ENCODE assay signal across 9 mouse cellular contexts in genomic region chr2:25913247-25913646, GRCm38 (mm10). TPM values are rescaled to one million over a fixed set of nuclear protein-coding genes. Genes with fewer than 3 reads are reported as not detected.
DNase-seq lines count a peak whose midpoint lies in the region; ATAC-seq lines count a peak whose summit lies in the region.
"Had no signal": no experiment of that assay in that cellular context is flagged by ENCODE, and none has a peak within 500 bp of the region (broad histone marks: within the 10 kb centered on the region; RNA-seq: fewer than 3 reads in every experiment).

No protein-coding gene starts in this region.

- no peak overlapping the region for H3K4me2 ChIP-seq in forebrain, embryonic 15.5 days (replicated peaks)
- no peak overlapping the region for H3K4me2 ChIP-seq in hindbrain, embryonic 16.5 days (ENCODE audit: low read length)
- H3K4me2 ChIP-seq: embryonic facial prominence, embryonic 12.5 days had no signal

- no peaks in the 10 kb centered on the region for H3K36me3 ChIP-seq in forebrain, embryonic 15.5 days
- H3K36me3 ChIP-seq in hindbrain, embryonic 16.5 days (ENCODE audit: control insufficient read depth, insufficient read depth, low read length), result no peaks in the 10 kb centered on the region
- H3K36me3 ChIP-seq: embryonic facial prominence, embryonic 12.5 days had no signal

- H3K27me3 ChIP-seq in forebrain, embryonic 15.5 days, result no peaks in the 10 kb centered on the region
- no peaks in the 10 kb centered on the region for H3K27me3 ChIP-seq in hindbrain, embryonic 16.5 days (replicated peaks; ENCODE audit: control insufficient read depth, insufficient read depth, low read length)
- H3K27me3 ChIP-seq: embryonic facial prominence, embryonic 12.5 days had no signal

- no peak overlapping the region for H3K4me3 ChIP-seq in forebrain, embryonic 15.5 days
- H3K4me3 ChIP-seq in hindbrain, embryonic 16.5 days (ENCODE audit: low read length), result no peak overlapping the region
- H3K4me3 ChIP-seq: embryonic facial prominence, embryonic 12.5 days had no signal

- H3K9me3 ChIP-seq in forebrain, embryonic 15.5 days, result no peaks in the 10 kb centered on the region
- H3K9me3 ChIP-seq in hindbrain, embryonic 16.5 days (ENCODE audit: control insufficient read depth, low read length), result no peaks in the 10 kb centered on the region
- H3K9me3 ChIP-seq: embryonic facial prominence, embryonic 12.5 days had no signal

- DNase-seq in adrenal gland, postnatal 10 days, result peak; percentile 22
- no peak for DNase-seq in adrenal gland, adult 8-10 months
- DNase-seq in left cerebral cortex, postnatal 14 days (ENCODE audit: low spot score in 2 of 2), result peak; percentile 59 to 62
- no peak for DNase-seq in left cerebral cortex, postnatal 10 days (ENCODE audit: extremely low spot score in 1 of 2, low spot score in 2 of 2)
- DNase-seq in frontal cortex, postnatal 25 days (ENCODE audit: low spot score in 2 of 2), result peak; percentile 34 to 38
- DNase-seq in right cerebral cortex, postnatal 10 days (ENCODE audit: low spot score in 2 of 2), result peak; percentile 55 to 62

- no peak overlapping the region for H3K27ac ChIP-seq in forebrain, embryonic 15.5 days (replicated peaks)
- no peak overlapping the region for H3K27ac ChIP-seq in hindbrain, embryonic 16.5 days (ENCODE audit: low read depth, low read length)
- H3K27ac ChIP-seq: embryonic facial prominence, embryonic 12.5 days had no signal

- 45% methylated on average over 2 of the region's 2 CpGs for WGBS in forebrain, embryonic 15.5 days
- 61% methylated on average over 2 of the region's 2 CpGs for WGBS in hindbrain, embryonic 16.5 days

- H3K4me1 ChIP-seq in forebrain, embryonic 15.5 days, result no peaks in the 10 kb centered on the region
- H3K4me1 ChIP-seq in hindbrain, embryonic 16.5 days (ENCODE audit: control insufficient read depth, insufficient read depth, low read depth, low read length), result no peaks in the 10 kb centered on the region
- H3K4me1 ChIP-seq: embryonic facial prominence, embryonic 12.5 days had no signal

- no peak overlapping the region for H3K9ac ChIP-seq in forebrain, embryonic 15.5 days (replicated peaks)
- no peak overlapping the region for H3K9ac ChIP-seq in hindbrain, embryonic 16.5 days (ENCODE audit: low read depth, low read length)
- H3K9ac ChIP-seq: embryonic facial prominence, embryonic 12.5 days had no signal

- no peak for ATAC-seq in forebrain, embryonic 15.5 days (replicated peaks)
- ATAC-seq in hindbrain, embryonic 16.5 days, result no peak

- intact Hi-C loops in left cerebral cortex, postnatal 14 days (cut with DNase I), result loop anchor here (2.0 kb wide), 1 partner anchor 76 kb away; no protein-coding TSS in a partner anchor
- intact Hi-C loops in left cerebral cortex, postnatal 10 days (cut with DNase I), result loop anchor here (2.0 kb wide), 1 partner anchor 78 kb away; no protein-coding TSS in a partner anchor

RNA-seq across cellular contexts. Expression of gene Kcnt1, which starts 49.7 kb away (rescaled TPM):
- total RNA-seq in adrenal gland, postnatal 10 days (2021), result 1 to 10 TPM; 4.0 to 7.2 TPM
- total RNA-seq in adrenal gland, adult 8-10 months (2022), result 10 to 100 TPM in 2 of 4 experiments, 1 to 10 TPM in 2; 1.8 to 12.1 (median 8.0) TPM
- 100 to 1,000 TPM; 114 to 120 TPM for total RNA-seq in left cerebral cortex, postnatal 14 days (2021)
- 100 to 1,000 TPM in 1 of 2 experiments, 10 to 100 TPM in 1; 94.7 to 126 TPM for total RNA-seq in left cerebral cortex, postnatal 10 days (2021)
- polyA plus RNA-seq in forebrain, embryonic 15.5 days (2015; fragmentation: Nextera tagmentation; extraction: Ambion mirVana), result 6.2 and 7.7 TPM in 2 replicates
- 21.2 and 27.4 TPM in 2 replicates for polyA plus RNA-seq in hindbrain, embryonic 16.5 days (2015; fragmentation: Nextera tagmentation; extraction: Ambion mirVana)

Comparison
In these comparisons a context has a peak if more than half of its experiments do, and no peak if none do; other contexts are left out.
1. DNase-seq: peak in adrenal gland, postnatal 10 days (single experiment), left cerebral cortex, postnatal 14 days (2 of 2), frontal cortex, postnatal 25 days (2 of 2) and right cerebral cortex, postnatal 10 days (2 of 2); none in adrenal gland, adult 8-10 months (single experiment) and left cerebral cortex, postnatal 10 days (0 of 2).
2. RNA of gene Kcnt1, which starts 49.7 kb away (total RNA-seq): 94.7 to 126 TPM in left cerebral cortex, postnatal 10 days and 114 to 120 TPM in left cerebral cortex, postnatal 14 days; 1.8 to 12.1 TPM in adrenal gland, adult 8-10 months and 4.0 to 7.2 TPM in adrenal gland, postnatal 10 days; every median in the first group is over 4 times any median in the second.